Mouse (Mus musculus) embryonic facial prominence, embryonic 11.5 days (tissue): ENCODE data around the gene Grm6. TPM values are rescaled to one million over a fixed set of nuclear protein-coding genes. Genes with fewer than 3 reads are reported as not detected.

Experiments
- ATAC-seq: fragments of 200-750 bp; cut with Nextera tagmentation; replicated peaks from 2 replicates; pipeline ENCODE4 v1.8.0; 2017; ENCODE audit warnings: low read depth; ENCODE audit not compliant: insufficient number of reproducible peaks, low FRiP score, low TSS enrichment
- DNase-seq: peaks from one replicate; pipeline ENCODE4 v3.0.0-alpha.2; 2015; ENCODE audit warnings: low spot score
- H3K27ac ChIP-seq: fragments of 300-500 bp; sonication (generic); replicated peaks from 2 replicates; pipeline ENCODE4 v1.5.1; 2014; ENCODE audit warnings: mild to moderate bottlenecking, low read depth, low read length, control low read depth
- H3K27me3 ChIP-seq: fragments of 300-500 bp; sonication (generic); 2 replicates; pipeline ENCODE4 v1.6.1; 2014; ENCODE audit warnings: mild to moderate bottlenecking, low read length, moderate library complexity, mixed read lengths; ENCODE audit not compliant: control insufficient read depth, insufficient read depth
- H3K36me3 ChIP-seq: fragments of 300-500 bp; sonication (generic); replicated peaks from 2 replicates; pipeline ENCODE4 v1.6.1; 2014; ENCODE audit warnings: low read depth, mild to moderate bottlenecking, low read length, moderate library complexity, mixed read lengths; ENCODE audit not compliant: control insufficient read depth, insufficient read depth
- H3K4me1 ChIP-seq: fragments of 300-500 bp; sonication (generic); 2 replicates; pipeline ENCODE4 v1.6.1; 2014; ENCODE audit warnings: low read length, mixed read lengths; ENCODE audit not compliant: control insufficient read depth, insufficient read depth
- H3K4me2 ChIP-seq: fragments of 300-500 bp; sonication (generic); 2 replicates; pipeline ENCODE4 v1.6.1; 2014; ENCODE audit warnings: low read depth, mild to moderate bottlenecking, control low read depth, low read length, moderate library complexity
- H3K4me3 ChIP-seq: fragments of 300-500 bp; sonication (generic); 2 replicates; pipeline ENCODE4 v1.5.1; 2014; ENCODE audit warnings: low read depth, low read length, control low read depth
- H3K9ac ChIP-seq: fragments of 300-500 bp; sonication (generic); replicated peaks from 2 replicates; pipeline ENCODE4 v1.6.1; 2014; ENCODE audit warnings: mild to moderate bottlenecking, control low read depth, low read length
- H3K9me3 ChIP-seq: fragments of 300-500 bp; sonication (generic); replicated peaks from 2 replicates; pipeline ENCODE4 v1.6.1; 2016; ENCODE audit warnings: mild to moderate bottlenecking, low read length, inconsistent platforms, mixed read lengths; ENCODE audit not compliant: control insufficient read depth
- WGBS: fragments of 180-500 bp; shearing (Covaris S2); extraction: QIAGEN DNeasy Blood & Tissue Kit; methylation state at CpG from one replicate; pipeline ENCODE4 v1.1.7; 2014; 5-methylcytosine and 5-hydroxymethylcytosine counted together
- polyA plus RNA-seq: library from polyadenylated mRNA; unstranded; fragments of >200 nt; fragmentation: Nextera tagmentation; extraction: Ambion mirVana; gene quantifications from 2 replicates; pipeline ENCODE4 v1.2.1, GENCODE M21; 2014

The Grm6 gene
- polyA plus RNA-seq: not detected in 2 replicates

- Histone ChIP-seq H3K4me3 (peak within 1 kb of the TSS; percentile 43), H3K27me3 (peaks cover 37% of the 10 kb centered on the region), H3K36me3 (no peaks in the 10 kb centered on the region), H3K27ac (no peak within 1 kb of the TSS), H3K9me3 (no peaks in the 10 kb centered on the region), H3K4me2 (peak within 1 kb of the TSS; percentile 90), H3K4me1 (peaks cover 8% of the 10 kb centered on the region; the same call in 1 of the 2 replicates), H3K9ac (peak within 1 kb of the TSS; percentile 44)
- peak; percentile 8 for DNase-seq
- ATAC-seq: no peak
- WGBS: 2% methylated on average over 11 of the region's 11 CpGs
Measured at GRCm38 (mm10) chr11:50850177-50850735, at the start of gene Grm6. Gene Grm6 (plus strand): TSS chr11:50850685.

- H3K4me1 ChIP-seq: no peaks in the 10 kb centered on the region
- no peak overlapping the region for H3K27ac ChIP-seq
- ATAC-seq (no peak), DNase-seq (no peak)
- H3K9ac ChIP-seq: no peak overlapping the region
- H3K4me3 ChIP-seq: no peak overlapping the region
- peaks cover 48% of the 10 kb centered on the region for H3K36me3 ChIP-seq
- no peak overlapping the region for H3K4me2 ChIP-seq
- peaks cover 14% of the 10 kb centered on the region for H3K9me3 ChIP-seq
- no peaks in the 10 kb centered on the region for H3K27me3 ChIP-seq
- 97% methylated on average over 4 of the region's 4 CpGs for WGBS
Measured at GRCm38 (mm10) chr11:50814233-50814632, 36.3 kb upstream of the Grm6 start.

DNA sequence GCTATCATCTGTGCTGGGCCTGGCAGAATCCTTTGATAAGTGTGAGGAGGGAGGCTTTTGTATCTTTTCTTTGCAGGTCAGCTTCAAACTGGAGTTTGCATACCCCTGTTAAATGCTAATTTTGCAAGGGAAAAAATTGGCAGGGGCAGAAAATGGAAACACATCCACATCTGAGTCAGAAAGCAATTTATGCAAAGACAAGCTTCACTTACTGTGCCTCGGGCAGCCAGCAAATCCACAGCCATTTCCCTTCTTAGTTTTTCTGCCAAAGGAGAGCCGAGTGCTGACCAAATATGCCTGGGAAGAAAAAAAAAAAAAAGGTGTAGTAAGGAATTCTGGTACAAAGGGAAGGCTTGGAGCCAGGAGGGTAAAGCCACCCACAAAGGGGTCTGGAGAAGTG is 24.3 kb upstream of the Grm6 start:
- 71% methylated on average over 2 of the region's 2 CpGs for WGBS
- no peak for ATAC-seq
- Histone ChIP-seq H3K9ac (no peak overlapping the region; the same call in 1 of the 2 replicates), H3K27ac (no peak overlapping the region), H3K4me2 (peak overlapping the region; percentile 58), H3K27me3 (no peaks in the 10 kb centered on the region), H3K36me3 (peaks cover 11% of the 10 kb centered on the region), H3K4me1 (no peaks in the 10 kb centered on the region), H3K9me3 (no peaks in the 10 kb centered on the region), H3K4me3 (peak overlapping the region; percentile 53; the same call in 1 of the 2 replicates)
- no peak for DNase-seq

- Histone ChIP-seq H3K27me3 (no peaks in the 10 kb centered on the region), H3K4me2 (peak within 1 kb of the TSS; percentile 58), H3K27ac (no peak within 1 kb of the TSS), H3K36me3 (peaks cover 11% of the 10 kb centered on the region), H3K4me3 (peak within 1 kb of the TSS; percentile 53), H3K4me1 (no peaks in the 10 kb centered on the region), H3K9me3 (no peaks in the 10 kb centered on the region), H3K9ac (peak within 1 kb of the TSS; percentile 69)
- peak; percentile 94 for DNase-seq
- ATAC-seq: peak; percentile 96
- WGBS: under 1% methylated on average over 45 of the region's 45 CpGs
Measured at GRCm38 (mm10) chr11:50827010-50827953, 23.2 kb upstream of the Grm6 start, which contains the start of gene Zfp354c. Gene Zfp354c (minus strand): TSS chr11:50827724.

DNA sequence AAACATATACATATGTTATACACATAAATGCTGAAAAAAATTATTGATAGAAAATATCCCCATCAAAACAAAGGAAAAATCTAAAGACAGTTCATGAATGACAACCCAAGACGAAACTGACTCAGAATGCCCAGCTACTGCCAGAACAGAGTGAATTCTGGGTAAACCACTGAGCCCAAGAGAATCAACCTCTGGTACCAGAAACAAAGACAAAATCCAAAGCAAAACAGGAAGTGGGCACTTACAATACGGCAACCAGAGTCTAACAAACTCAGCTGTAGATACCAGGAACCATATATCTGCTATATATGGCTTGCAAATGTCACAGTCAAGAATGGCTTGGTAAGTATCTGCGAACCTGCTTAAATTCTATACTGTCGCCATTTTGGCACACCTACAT is 14.8 kb upstream of the Grm6 start:
- H3K4me3 ChIP-seq: no peak overlapping the region
- DNase-seq (no peak), ATAC-seq (no peak)
- no peak overlapping the region for H3K4me2 ChIP-seq
- H3K4me1 ChIP-seq: no peaks in the 10 kb centered on the region
- WGBS: 86% methylated on average over 4 of the region's 4 CpGs
- H3K27me3 ChIP-seq: no peaks in the 10 kb centered on the region
- no peak overlapping the region for H3K27ac ChIP-seq
- no peaks in the 10 kb centered on the region for H3K9me3 ChIP-seq
- no peak overlapping the region for H3K9ac ChIP-seq
- H3K36me3 ChIP-seq: 0 out of 2 replicates have a peak, but pooled peaks cover 2% of the 10 kb centered on the region

DNA sequence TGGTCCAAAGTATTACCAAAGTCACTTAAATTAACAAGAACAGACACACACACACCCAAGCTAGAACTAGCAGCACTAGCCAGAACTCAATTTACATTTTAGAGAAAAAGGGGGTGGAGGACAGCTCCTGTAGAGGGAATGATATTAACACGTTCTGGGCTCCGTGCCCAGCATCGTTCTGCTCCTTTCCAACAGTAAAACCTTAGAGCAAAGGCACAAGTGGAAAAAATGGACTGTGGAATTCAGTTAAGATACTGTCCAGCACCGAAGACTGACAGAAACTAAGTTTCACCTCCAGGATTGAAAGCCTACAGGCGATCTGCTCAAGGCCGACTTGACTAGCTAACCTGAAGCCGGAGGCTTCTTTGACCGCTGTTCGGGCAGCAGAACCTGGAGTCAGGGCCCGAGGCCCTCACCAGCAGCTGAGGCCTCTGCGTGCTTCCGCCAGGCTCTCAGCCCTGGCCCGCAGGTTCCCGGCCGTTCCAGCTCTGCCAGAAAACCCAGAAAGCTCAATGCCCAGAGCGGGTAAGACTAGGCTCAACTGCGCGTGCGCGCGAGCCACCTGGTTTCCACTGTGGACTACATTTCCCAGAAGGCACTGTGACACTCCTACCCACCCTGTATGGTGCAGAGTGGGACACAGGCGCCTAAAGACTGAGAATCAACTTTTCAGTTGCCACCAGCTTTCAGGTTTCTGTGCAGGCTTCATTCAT is 9.3 kb upstream of the Grm6 start, which contains the start of gene Zfp879:
Gene Zfp879, minus strand, starts transcription at position 530 of the 713 bp plus-strand sequence.
- peak within 1 kb of the TSS; percentile 29; the same call in 1 of the 2 replicates for H3K4me3 ChIP-seq
- DNase-seq (peak; percentile 97), ATAC-seq (peak; percentile 86)
- H3K27me3 ChIP-seq: no peaks in the 10 kb centered on the region
- H3K27ac ChIP-seq: 0 out of 2 replicates have a peak within 1 kb of the TSS, but pooled peaks have one; percentile 32
- H3K9me3 ChIP-seq: no peaks in the 10 kb centered on the region
- no peaks in the 10 kb centered on the region for H3K4me1 ChIP-seq
- H3K4me2 ChIP-seq: peak within 1 kb of the TSS; percentile 69
- H3K9ac ChIP-seq: peak within 1 kb of the TSS; percentile 73
- no peaks in the 10 kb centered on the region for H3K36me3 ChIP-seq
- 25% methylated on average over 22 of the region's 22 CpGs for WGBS

GRCm38 (mm10) chr11:50845951-50846350 is 4.5 kb upstream of the Grm6 start:
- no peak overlapping the region for H3K4me2 ChIP-seq
- H3K9me3 ChIP-seq: no peaks in the 10 kb centered on the region
- H3K36me3 ChIP-seq: no peaks in the 10 kb centered on the region
- H3K27me3 ChIP-seq: peaks cover 23% of the 10 kb centered on the region
- 95% methylated on average over 3 of the region's 3 CpGs for WGBS
- no peak overlapping the region for H3K9ac ChIP-seq
- peaks cover 2% of the 10 kb centered on the region; the same call in 1 of the 2 replicates for H3K4me1 ChIP-seq
- no peak for DNase-seq
- no peak overlapping the region for H3K4me3 ChIP-seq
- H3K27ac ChIP-seq: no peak overlapping the region
- ATAC-seq: no peak
